Mouse (Mus musculus) heart, adult 18-20 months (tissue): ENCODE results near the gene Saa2. TPM values are rescaled to one million over a fixed set of nuclear protein-coding genes. Genes with fewer than 3 reads are reported as not detected.

Source experiments
- DNase-seq, 2 experiments: peaks; one replicate each; pipeline ENCODE4 v3.0.0; 2021 to 2022; ENCODE audit warnings: mixed read lengths in 1 of 2
- total RNA-seq, 2 experiments: library from RNA; stranded (reverse); gene quantifications; 2 replicates each; pipeline ENCODE4 v1.2.3; 2021

Gene Saa2
- total RNA-seq, 2 experiments from 2014 or later: not detected

GRCm38 (mm10) chr7:46762601-46763000 lies 11.0 kb downstream of the Saa2 start:
- DNase-seq: no peak

- no peak for DNase-seq
Measured at GRCm38 (mm10) chr7:46764672-46765071, 13.1 kb downstream of the Saa2 start.

- no peak for DNase-seq
Measured at GRCm38 (mm10) chr7:46767371-46767770, 15.8 kb downstream of the Saa2 start.

GRCm38 (mm10) chr7:46768451-46768850 lies 16.9 kb downstream of the Saa2 start:
- DNase-seq: no peak

- DNase-seq: peak; percentile 14 to 65
Measured at GRCm38 (mm10) chr7:46770706-46771105, 19.1 kb downstream of the Saa2 start.

GRCm38 (mm10) chr7:46789177-46789849 lies 37.7 kb downstream of the Saa2 start:
- DNase-seq: peak; percentile 4 to 12

GRCm38 (mm10) chr7:46793871-46794270 lies 42.3 kb downstream of the Saa2 start:
- DNase-seq: no peak

GRCm38 (mm10) chr7:46795287-46796205 lies 44.0 kb downstream of the Saa2 start, which contains the start of the genes Hps5 and Gtf2h1:
TSS of gene Hps5 (minus strand) at chr7:46796064.
TSS of gene Gtf2h1 (plus strand) at chr7:46796103.
- peak; percentile 98 for DNase-seq

GRCm38 (mm10) chr7:46796206-46796679 lies 44.7 kb downstream of the Saa2 start:
- no peak for DNase-seq

- peak in 1 of 2 experiments; percentile 7 for DNase-seq
Measured at GRCm38 (mm10) chr7:46796779-46797178, 45.2 kb downstream of the Saa2 start.

Other genes starting within 250 kb of the Saa2 start
- gene Sergef, start 112.0 kb upstream of the Saa2 start, total RNA-seq: 1 to 10 TPM; 3.8 to 5.9 TPM
- gene Tph1, start 79.3 kb upstream of the Saa2 start, total RNA-seq: not detected
- 1 to 10 TPM; 3.5 to 5.3 TPM for gene Saal1, start 41.1 kb upstream of the Saa2 start, total RNA-seq
- 1 to 10 TPM; 1.4 to 1.7 TPM for gene Saa3, start 36.1 kb upstream of the Saa2 start, total RNA-seq
- not detected for gene Saa4, start 19.2 kb upstream of the Saa2 start, total RNA-seq
- not detected for gene Saa1, start 8.8 kb upstream of the Saa2 start, total RNA-seq
- 10 to 100 TPM in 1 of 2 experiments, 1 to 10 TPM in 1; 7.7 to 11.6 TPM for gene Hps5, start 44.3 kb downstream of the Saa2 start, total RNA-seq
- 10 to 100 TPM; 15.9 to 19.4 TPM for gene Gtf2h1, start 44.3 kb downstream of the Saa2 start, total RNA-seq
- gene Ldha, start 89.7 kb downstream of the Saa2 start, total RNA-seq: 100 to 1,000 TPM; 768 to 793 TPM
- gene Ldhc, start 109.4 kb downstream of the Saa2 start, total RNA-seq: not detected
- gene Tsg101, start 168.2 kb downstream of the Saa2 start, total RNA-seq: 10 to 100 TPM; 62.5 to 68.1 TPM
- 10 to 100 TPM; 11.1 to 13.5 TPM for gene Uevld, start 206.7 kb downstream of the Saa2 start, total RNA-seq
- gene Gm9999, start 231.8 kb downstream of the Saa2 start, total RNA-seq: not detected